Mouse (Mus musculus) CD4-positive helper T cell, adult 2 months (primary cell): ENCODE data around the gene Wdtc1.
A peak's percentile ranks its signal among the peaks of the same experiment; 100 is the strongest.

Experiments used
- DNase-seq: peaks from one replicate; pipeline ENCODE4 v3.0.0-alpha.2; 2012; ENCODE audit warnings: low read depth, missing footprints, low spot score

Wdtc1 gene

GRCm38 (mm10) chr4:133253412-133253811 lies 99.9 kb downstream of the Wdtc1 start:
- DNase-seq, result no peak

- DNase-seq, result no peak
Measured at GRCm38 (mm10) chr4:133252089-133252488, 101.2 kb downstream of the Wdtc1 start.

DNA sequence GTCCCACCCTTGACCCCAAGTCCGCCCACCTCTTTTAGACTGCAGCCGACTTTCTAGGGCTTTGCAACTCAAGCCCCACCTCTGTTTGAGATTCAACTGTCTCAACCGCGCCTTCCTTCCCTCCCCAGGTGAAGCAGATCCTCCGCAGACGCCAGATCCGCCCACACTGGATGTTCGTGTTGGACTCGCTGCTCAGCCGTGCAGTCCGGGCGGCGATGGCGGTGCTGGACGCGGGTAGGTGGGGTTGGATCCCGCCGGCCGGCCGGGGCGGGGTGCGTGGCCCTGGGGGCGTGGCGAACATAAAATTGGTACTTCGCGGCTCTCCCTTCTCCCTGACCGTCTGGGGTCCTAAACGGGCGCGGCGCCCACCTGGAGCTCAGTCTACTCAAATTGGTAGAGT lies 102.1 kb downstream of the Wdtc1 start:
- DNase-seq, result peak; percentile 21

DNA sequence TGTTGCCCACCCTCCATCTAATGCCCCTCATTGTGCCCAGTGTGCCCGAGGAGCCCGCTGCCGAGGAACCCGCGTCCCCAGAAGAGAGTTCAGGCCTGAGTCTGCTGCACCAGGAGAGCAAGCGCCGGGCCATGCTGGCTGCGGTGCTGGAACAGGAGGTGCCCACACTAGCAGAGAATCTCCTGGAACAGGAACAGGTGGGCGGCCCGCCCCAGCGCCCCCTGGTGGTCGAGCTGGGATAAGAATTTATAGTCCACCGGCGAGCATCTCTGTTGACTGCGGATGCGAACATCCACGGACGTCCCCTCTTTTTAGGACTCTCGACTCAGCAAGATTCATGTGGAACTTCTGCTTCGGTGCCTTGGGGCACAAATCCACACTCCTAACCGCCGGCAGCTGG lies 102.7 kb downstream of the Wdtc1 start:
- peak; percentile 81 for DNase-seq

DNA sequence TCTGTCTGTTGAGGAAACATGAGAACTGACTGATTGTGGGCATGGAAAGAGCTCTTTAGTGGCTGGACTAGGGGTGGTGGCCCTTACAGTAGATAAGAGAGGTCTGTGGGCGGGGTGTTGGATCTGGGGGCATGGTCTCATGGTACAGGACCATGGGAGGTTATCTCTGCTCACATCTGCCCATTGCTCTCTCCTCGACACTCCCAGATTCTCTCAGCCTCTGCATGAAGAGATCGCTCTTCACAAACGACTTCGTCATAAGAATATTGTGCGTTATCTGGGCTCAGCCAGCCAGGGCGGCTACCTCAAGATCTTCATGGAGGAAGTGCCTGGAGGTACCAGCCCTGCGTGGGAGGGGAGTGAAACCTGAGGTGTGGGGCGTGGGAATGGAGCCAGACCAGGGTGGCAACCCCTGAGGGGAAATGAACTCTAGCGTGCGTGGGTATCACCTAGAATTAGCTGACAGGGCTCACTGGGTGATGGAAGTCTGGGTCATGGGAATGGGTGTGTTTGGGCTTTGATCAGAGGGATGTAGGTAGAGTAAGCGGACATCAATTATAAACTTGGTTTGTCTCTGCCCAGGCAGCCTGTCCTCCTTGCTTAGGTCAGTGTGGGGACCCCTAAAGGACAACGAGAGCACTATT lies 105.4 kb downstream of the Wdtc1 start:
- peak; percentile 71 for DNase-seq

DNA sequence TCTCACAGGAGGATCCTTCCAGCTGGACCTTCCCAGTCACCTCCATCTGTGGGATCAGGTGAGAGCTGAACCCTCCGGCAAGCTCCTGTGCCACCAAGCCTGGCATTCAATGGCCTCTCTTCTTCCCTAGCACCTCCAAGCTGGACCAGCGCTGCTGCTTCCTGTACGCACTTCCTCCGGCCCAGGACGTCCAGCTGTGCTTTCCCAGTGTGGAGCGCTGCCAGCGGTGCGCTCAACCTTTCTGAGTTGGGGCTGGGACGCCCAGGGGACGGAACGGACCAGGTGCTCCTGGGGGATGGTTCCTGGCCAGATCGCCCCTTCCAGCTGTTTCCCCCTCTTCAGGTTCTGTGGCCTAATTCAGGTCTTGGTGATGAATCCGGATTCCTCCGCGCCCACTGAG lies 106.2 kb downstream of the Wdtc1 start:
- no peak for DNase-seq

DNA sequence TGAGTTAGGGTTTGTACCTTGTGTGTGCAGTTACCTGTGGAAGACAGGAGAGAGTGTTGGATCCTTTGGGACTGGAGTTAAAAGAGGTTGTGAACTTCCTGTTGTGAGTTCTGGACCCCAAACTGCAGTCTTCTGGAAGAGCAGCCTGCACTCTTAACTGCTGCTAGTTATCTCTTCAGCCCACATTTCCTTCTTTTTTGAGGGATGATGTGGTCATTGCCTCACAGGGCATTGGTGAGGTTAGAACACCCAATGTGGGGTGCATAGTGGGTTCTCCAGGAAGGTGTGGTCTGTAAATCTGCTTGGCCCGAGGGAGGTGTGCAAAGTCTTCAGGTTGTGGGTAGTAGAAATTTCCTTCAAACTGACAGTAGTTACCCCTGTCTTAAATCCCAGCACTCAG lies 109.0 kb downstream of the Wdtc1 start:
- DNase-seq, result no peak

GRCm38 (mm10) chr4:133243538-133243937 lies 109.7 kb downstream of the Wdtc1 start:
- no peak for DNase-seq

DNA sequence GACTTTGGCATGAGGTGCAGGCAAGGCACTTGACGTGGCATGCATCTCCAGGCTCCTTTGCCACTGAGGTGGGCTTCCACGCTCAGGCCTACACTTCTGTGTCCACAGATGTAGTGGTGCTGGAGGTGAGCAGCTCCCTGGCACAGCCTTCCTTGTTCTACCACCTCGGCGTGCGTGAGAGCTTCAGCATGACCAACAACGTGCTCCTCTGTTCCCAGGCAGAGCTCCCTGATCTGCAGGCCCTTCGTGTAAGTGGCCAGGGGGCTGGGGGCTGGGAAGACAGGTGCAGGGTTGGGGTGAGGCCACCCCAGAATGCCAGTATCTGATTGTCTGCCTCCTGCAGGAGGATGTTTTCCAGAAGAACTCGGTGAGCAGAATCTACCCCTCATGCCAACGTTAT lies 110.6 kb downstream of the Wdtc1 start:
- no peak for DNase-seq
